Mouse (Mus musculus): ENCODE measurements around the gene Cda. TPM values are rescaled to one million over a fixed set of nuclear protein-coding genes. Genes with fewer than 3 reads are reported as not detected.
A peak's percentile ranks its signal among the peaks of the same experiment; 100 is the strongest.

Gene Cda
- total and polyA plus RNA-seq, 2 experiments from 2014 or later: 2.7 to 7.6 TPM

DNA sequence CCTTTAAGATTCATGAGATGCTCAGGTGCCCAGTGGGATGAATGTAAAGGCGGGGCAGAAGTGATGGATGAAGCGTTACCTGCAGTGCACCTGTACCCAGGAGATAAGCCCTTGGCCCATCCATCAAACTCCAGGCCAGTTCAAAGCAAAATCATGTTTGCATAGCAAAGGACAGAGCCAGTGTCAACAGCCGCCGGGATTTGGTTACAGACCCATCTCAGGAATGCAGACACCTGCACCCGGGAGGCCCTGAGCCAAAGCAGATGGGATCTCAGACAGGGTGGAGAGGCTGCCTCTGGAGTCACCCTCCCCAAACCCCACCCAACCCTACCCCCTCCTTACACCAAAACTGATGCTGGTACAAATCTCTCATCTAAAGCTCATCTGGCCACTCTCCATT, 43.2 kb upstream of the Cda start:
- WGBS: 10% methylated on average over 5 of the region's 5 CpGs
- Histone ChIP-seq H3K4me1 (ENCODE audit: control insufficient read depth, insufficient read depth) (no peaks in the 10 kb centered on the region), H3K4me2 (ENCODE audit: low read depth, low read length) (no peak overlapping the region), H3K36me3 (replicated peaks; ENCODE audit: control insufficient read depth, insufficient read depth, low read length) (no peaks in the 10 kb centered on the region), H3K27me3 (ENCODE audit: control insufficient read depth, insufficient read depth, low read length) (0 out of 2 replicates have a peak, but pooled peaks cover 8% of the 10 kb centered on the region), H3K9me3 (replicated peaks; ENCODE audit: control insufficient read depth, low read length) (no peaks in the 10 kb centered on the region), H3K27ac (ENCODE audit: low read depth) (no peak overlapping the region), H3K4me3 (ENCODE audit: low read depth, low read length) (no peak overlapping the region), H3K9ac (replicated peaks; ENCODE audit: low read depth, low read length) (no peak overlapping the region)
- ATAC-seq (ENCODE audit: insufficient read depth, low read depth) (no peak), DNase-seq (ENCODE audit: low spot score) (no peak)
- no peak for TF ChIP-seq CTCF (IDR thresholded peaks at IDR 0.05; ENCODE audit: low read depth)
- no peak for TF ChIP-seq EP300 (IDR thresholded peaks at IDR 0.05; ENCODE audit: low read depth)

GRCm38 (mm10) chr4:138407479-138408194, 39.8 kb upstream of the Cda start:
- ATAC-seq (ENCODE audit: insufficient read depth, low read depth) (peak; percentile 66), DNase-seq (ENCODE audit: low spot score) (peak; percentile 50)
- Histone ChIP-seq H3K4me1 (ENCODE audit: control insufficient read depth, insufficient read depth) (no peaks in the 10 kb centered on the region), H3K27ac (ENCODE audit: low read depth) (no peak overlapping the region), H3K4me3 (ENCODE audit: low read depth, low read length) (no peak overlapping the region), H3K9ac (replicated peaks; ENCODE audit: low read depth, low read length) (no peak overlapping the region), H3K9me3 (replicated peaks; ENCODE audit: control insufficient read depth, low read length) (no peaks in the 10 kb centered on the region), H3K4me2 (ENCODE audit: low read depth, low read length) (no peak overlapping the region), H3K36me3 (replicated peaks; ENCODE audit: control insufficient read depth, insufficient read depth, low read length) (no peaks in the 10 kb centered on the region), H3K27me3 (ENCODE audit: control insufficient read depth, insufficient read depth, low read length) (0 out of 2 replicates have a peak, but pooled peaks cover 8% of the 10 kb centered on the region)
- 60% methylated on average over 12 of the region's 13 CpGs for WGBS
- TF ChIP-seq CTCF (IDR thresholded peaks at IDR 0.05; ENCODE audit: low read depth): no peak
- TF ChIP-seq EP300 (IDR thresholded peaks at IDR 0.05; ENCODE audit: low read depth): no peak

- no peaks in the 10 kb centered on the region for H3K27me3 ChIP-seq (ENCODE audit: control insufficient read depth, insufficient read depth, low read length)
- 4% methylated on average over 2 of the region's 2 CpGs for WGBS
Measured at GRCm38 (mm10) chr4:138404806-138405205, 37.0 kb upstream of the Cda start.

GRCm38 (mm10) chr4:138396711-138397110, 28.9 kb upstream of the Cda start:
- no peak for TF ChIP-seq CTCF (IDR thresholded peaks at IDR 0.05; ENCODE audit: low read depth)
- TF ChIP-seq EP300 (IDR thresholded peaks at IDR 0.05; ENCODE audit: low read depth): no peak
- 12% methylated on average over 8 of the region's 8 CpGs for WGBS

More at GRCm38 (mm10) chr4:138404806-138405205, 37.0 kb upstream of the Cda start:
- no peak overlapping the region for H3K27ac ChIP-seq (ENCODE audit: low read depth)
- H3K9ac ChIP-seq (replicated peaks; ENCODE audit: low read depth, low read length): no peak overlapping the region
- no peaks in the 10 kb centered on the region for H3K4me1 ChIP-seq (ENCODE audit: control insufficient read depth, insufficient read depth)
- ATAC-seq (ENCODE audit: insufficient read depth, low read depth) (no peak), DNase-seq (ENCODE audit: low spot score) (no peak)
- no peak overlapping the region for H3K4me3 ChIP-seq (ENCODE audit: low read depth, low read length)
- TF ChIP-seq EP300 (IDR thresholded peaks at IDR 0.05; ENCODE audit: low read depth) (no peak), CTCF (IDR thresholded peaks at IDR 0.05; ENCODE audit: low read depth) (peak; percentile 41)
- no peak overlapping the region for H3K4me2 ChIP-seq (ENCODE audit: low read depth, low read length)
- no peaks in the 10 kb centered on the region for H3K9me3 ChIP-seq (replicated peaks; ENCODE audit: control insufficient read depth, low read length)
- no peaks in the 10 kb centered on the region for H3K36me3 ChIP-seq (replicated peaks; ENCODE audit: control insufficient read depth, insufficient read depth, low read length)

GRCm38 (mm10) chr4:138395971-138396645, 28.3 kb upstream of the Cda start, which contains the start of gene Fam43b:
Gene Fam43b (minus strand): TSS chr4:138396528.
- H3K36me3 ChIP-seq (replicated peaks; ENCODE audit: control insufficient read depth, insufficient read depth, low read length): no peaks in the 10 kb centered on the region
- H3K4me1 ChIP-seq (ENCODE audit: control insufficient read depth, insufficient read depth): peaks cover 4% of the 10 kb centered on the region; the same call in 1 of the 2 replicates
- no peak within 1 kb of the TSS for H3K9ac ChIP-seq (replicated peaks; ENCODE audit: low read depth, low read length)
- peak within 1 kb of the TSS; percentile 50 for H3K4me2 ChIP-seq (ENCODE audit: low read depth, low read length)
- WGBS: 1% methylated on average over 45 of the region's 46 CpGs
- no peak within 1 kb of the TSS for H3K27ac ChIP-seq (ENCODE audit: low read depth)
- H3K4me3 ChIP-seq (ENCODE audit: low read depth, low read length): peak within 1 kb of the TSS; percentile 38
- no peak for DNase-seq (ENCODE audit: low spot score)
- ATAC-seq (ENCODE audit: insufficient read depth, low read depth): no peak
- peaks cover 61% of the 10 kb centered on the region for H3K27me3 ChIP-seq (ENCODE audit: control insufficient read depth, insufficient read depth, low read length)
- no peak for TF ChIP-seq CTCF (IDR thresholded peaks at IDR 0.05; ENCODE audit: low read depth)
- TF ChIP-seq EP300 (IDR thresholded peaks at IDR 0.05; ENCODE audit: low read depth): no peak
- H3K9me3 ChIP-seq (replicated peaks; ENCODE audit: control insufficient read depth, low read length): no peaks in the 10 kb centered on the region

More at GRCm38 (mm10) chr4:138396711-138397110, 28.9 kb upstream of the Cda start:
- Histone ChIP-seq H3K27me3 (ENCODE audit: control insufficient read depth, insufficient read depth, low read length) (peaks cover 61% of the 10 kb centered on the region), H3K9ac (replicated peaks; ENCODE audit: low read depth, low read length) (no peak overlapping the region), H3K27ac (ENCODE audit: low read depth) (no peak overlapping the region), H3K36me3 (replicated peaks; ENCODE audit: control insufficient read depth, insufficient read depth, low read length) (no peaks in the 10 kb centered on the region), H3K4me3 (ENCODE audit: low read depth, low read length) (peak overlapping the region; percentile 38), H3K9me3 (replicated peaks; ENCODE audit: control insufficient read depth, low read length) (no peaks in the 10 kb centered on the region), H3K4me1 (ENCODE audit: control insufficient read depth, insufficient read depth) (peaks cover 4% of the 10 kb centered on the region; the same call in 1 of the 2 replicates), H3K4me2 (ENCODE audit: low read depth, low read length) (peak overlapping the region; percentile 50)
- DNase-seq (ENCODE audit: low spot score) (no peak), ATAC-seq (ENCODE audit: insufficient read depth, low read depth) (no peak)
